Mouse (Mus musculus): ENCODE results near the gene Rgs16. TPM values are rescaled to one million over a fixed set of nuclear protein-coding genes. Genes with fewer than 3 reads are reported as not detected.

Rgs16 gene
- total RNA-seq, 1 experiment: 8.6 TPM

DNA sequence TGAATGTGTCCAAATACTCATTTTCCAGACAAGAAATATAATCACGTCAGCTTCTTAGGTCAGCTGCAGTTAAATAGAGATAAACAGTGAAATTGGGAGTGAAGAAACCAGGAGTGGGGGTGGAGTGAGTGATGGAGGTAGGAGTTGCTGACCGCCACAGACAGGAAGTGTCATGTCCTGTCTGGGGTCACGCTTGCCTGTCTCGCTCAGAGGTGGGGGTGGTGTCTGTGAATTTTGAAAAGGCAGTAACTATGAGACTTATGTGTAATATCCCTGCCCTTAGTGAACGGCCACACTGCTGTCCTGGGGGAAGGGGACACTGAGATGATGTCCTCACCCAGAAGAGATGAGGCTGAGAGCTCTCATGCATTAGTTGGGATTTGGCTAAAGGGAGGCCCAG is 30.7 kb upstream of the Rgs16 start:
- in situ Hi-C loops (cut with MboI; ENCODE audit: low sequenced_read_pairs in 2 of 2, unreplicated experiment in 2 of 2): no loop called here
- peaks cover 4 to 8% of the 10 kb centered on the region in 2 experiments; a peak in 2 of 4 replicates for H3K4me1 ChIP-seq (ENCODE audit: control insufficient read depth in 2 of 2, insufficient read depth in 2 of 2, low read length in 2 of 2, poor library complexity in 1 of 2)
- H3K9ac ChIP-seq (ENCODE audit: insufficient read depth, low read depth, low read length, poor library complexity, severe bottlenecking): no peak overlapping the region
- no peaks in the 10 kb centered on the region for H3K36me3 ChIP-seq (ENCODE audit: control insufficient read depth, insufficient read depth, low read length, poor library complexity, severe bottlenecking)
- TF ChIP-seq ZNF384 (IDR thresholded peaks at IDR 0.05; ENCODE audit: low read depth, low read length) (no peak), CHD2 (IDR thresholded peaks at IDR 0.05; ENCODE audit: low read depth, low read length) (no peak)
- H3K27ac ChIP-seq (ENCODE audit: insufficient read depth, low read depth, low read length, poor library complexity, severe bottlenecking): no peak overlapping the region
- H3K4me3 ChIP-seq (ENCODE audit: insufficient read depth in 1 of 2, low read depth in 1 of 2, low read length in 2 of 2, poor library complexity in 1 of 2, severe bottlenecking in 1 of 2): no peak overlapping the region
- no peak for DNase-seq (ENCODE audit: low read depth, low spot score)
- H3K9me3 ChIP-seq (ENCODE audit: control insufficient read depth, insufficient read depth, low read depth, low read length): no peaks in the 10 kb centered on the region

GRCm38 (mm10) chr1:153711544-153712262 is 28.4 kb upstream of the Rgs16 start:
- H3K27ac ChIP-seq (ENCODE audit: insufficient read depth, low read depth, low read length, poor library complexity, severe bottlenecking): no peak overlapping the region
- TF ChIP-seq ZNF384 (IDR thresholded peaks at IDR 0.05; ENCODE audit: low read depth, low read length) (no peak), HCFC1 (IDR thresholded peaks at IDR 0.05; ENCODE audit: borderline replicate concordance, insufficient read depth, low read length) (no peak), ZC3H11A (IDR thresholded peaks at IDR 0.05; ENCODE audit: borderline replicate concordance, low read depth, low read length) (no peak), MAFK (IDR thresholded peaks at IDR 0.05; ENCODE audit: insufficient read depth, low read depth, low read length) (no peak), CHD2 (IDR thresholded peaks at IDR 0.05; ENCODE audit: low read depth, low read length) (no peak)
- H3K9me3 ChIP-seq (ENCODE audit: control insufficient read depth, insufficient read depth, low read depth, low read length): no peaks in the 10 kb centered on the region
- H3K9ac ChIP-seq (ENCODE audit: insufficient read depth, low read depth, low read length, poor library complexity, severe bottlenecking): no peak overlapping the region
- no peak for DNase-seq (ENCODE audit: low read depth, low spot score)
- H3K4me3 ChIP-seq (ENCODE audit: insufficient read depth in 1 of 2, low read depth in 1 of 2, low read length in 2 of 2, poor library complexity in 1 of 2, severe bottlenecking in 1 of 2): no peak overlapping the region
- no peaks in the 10 kb centered on the region for H3K4me1 ChIP-seq (ENCODE audit: control insufficient read depth in 2 of 2, insufficient read depth in 2 of 2, low read length in 2 of 2, poor library complexity in 1 of 2)
- H3K36me3 ChIP-seq (ENCODE audit: control insufficient read depth, insufficient read depth, low read length, poor library complexity, severe bottlenecking): no peaks in the 10 kb centered on the region
- in situ Hi-C loops (cut with MboI; ENCODE audit: low sequenced_read_pairs in 2 of 2, unreplicated experiment in 2 of 2): no loop called here

GRCm38 (mm10) chr1:153712633-153713032 is 27.5 kb upstream of the Rgs16 start:
- no peak for TF ChIP-seq ZC3H11A (IDR thresholded peaks at IDR 0.05; ENCODE audit: borderline replicate concordance, low read depth, low read length)
- TF ChIP-seq HCFC1 (IDR thresholded peaks at IDR 0.05; ENCODE audit: borderline replicate concordance, insufficient read depth, low read length): no peak
- no peak for TF ChIP-seq CHD2 (IDR thresholded peaks at IDR 0.05; ENCODE audit: low read depth, low read length)
- no peak for TF ChIP-seq ZNF384 (IDR thresholded peaks at IDR 0.05; ENCODE audit: low read depth, low read length)
- no peak for TF ChIP-seq MAFK (IDR thresholded peaks at IDR 0.05; ENCODE audit: insufficient read depth, low read depth, low read length)
- Histone ChIP-seq H3K27ac (ENCODE audit: insufficient read depth, low read depth, low read length, poor library complexity, severe bottlenecking) (no peak overlapping the region), H3K9me3 (ENCODE audit: control insufficient read depth, insufficient read depth, low read depth, low read length) (no peaks in the 10 kb centered on the region), H3K4me1 (ENCODE audit: control insufficient read depth in 2 of 2, insufficient read depth in 2 of 2, low read length in 2 of 2, poor library complexity in 1 of 2) (no peaks in the 10 kb centered on the region), H3K36me3 (ENCODE audit: control insufficient read depth, insufficient read depth, low read length, poor library complexity, severe bottlenecking) (no peaks in the 10 kb centered on the region), H3K4me3 (ENCODE audit: insufficient read depth in 1 of 2, low read depth in 1 of 2, low read length in 2 of 2, poor library complexity in 1 of 2, severe bottlenecking in 1 of 2) (no peak overlapping the region), H3K9ac (ENCODE audit: insufficient read depth, low read depth, low read length, poor library complexity, severe bottlenecking) (no peak overlapping the region)
- in situ Hi-C loops (cut with MboI; ENCODE audit: low sequenced_read_pairs in 2 of 2, unreplicated experiment in 2 of 2): no loop called here
- DNase-seq (ENCODE audit: low read depth, low spot score): no peak

GRCm38 (mm10) chr1:153717990-153718389 is 22.2 kb upstream of the Rgs16 start:
- H3K4me1 ChIP-seq (ENCODE audit: control insufficient read depth in 2 of 2, insufficient read depth in 2 of 2, low read length in 2 of 2, poor library complexity in 1 of 2): no peaks in the 10 kb centered on the region
- TF ChIP-seq CHD2 (IDR thresholded peaks at IDR 0.05; ENCODE audit: low read depth, low read length) (no peak), HCFC1 (IDR thresholded peaks at IDR 0.05; ENCODE audit: borderline replicate concordance, insufficient read depth, low read length) (no peak), ZC3H11A (IDR thresholded peaks at IDR 0.05; ENCODE audit: borderline replicate concordance, low read depth, low read length) (no peak), ZNF384 (IDR thresholded peaks at IDR 0.05; ENCODE audit: low read depth, low read length) (no peak), MAFK (IDR thresholded peaks at IDR 0.05; ENCODE audit: insufficient read depth, low read depth, low read length) (no peak)
- in situ Hi-C loops (cut with MboI; ENCODE audit: low sequenced_read_pairs in 2 of 2, unreplicated experiment in 2 of 2): no loop called here
- H3K4me3 ChIP-seq (ENCODE audit: insufficient read depth in 1 of 2, low read depth in 1 of 2, low read length in 2 of 2, poor library complexity in 1 of 2, severe bottlenecking in 1 of 2): no peak overlapping the region
- no peaks in the 10 kb centered on the region for H3K36me3 ChIP-seq (ENCODE audit: control insufficient read depth, insufficient read depth, low read length, poor library complexity, severe bottlenecking)
- no peak overlapping the region for H3K27ac ChIP-seq (ENCODE audit: insufficient read depth, low read depth, low read length, poor library complexity, severe bottlenecking)
- no peaks in the 10 kb centered on the region for H3K9me3 ChIP-seq (ENCODE audit: control insufficient read depth, insufficient read depth, low read depth, low read length)
- no peak for DNase-seq (ENCODE audit: low read depth, low spot score)
- H3K9ac ChIP-seq (ENCODE audit: insufficient read depth, low read depth, low read length, poor library complexity, severe bottlenecking): no peak overlapping the region

- in situ Hi-C loops (cut with MboI; ENCODE audit: low sequenced_read_pairs in 2 of 2, unreplicated experiment in 2 of 2): no loop called here
- Histone ChIP-seq H3K9ac (ENCODE audit: insufficient read depth, low read depth, low read length, poor library complexity, severe bottlenecking) (no peak overlapping the region), H3K36me3 (ENCODE audit: control insufficient read depth, insufficient read depth, low read length, poor library complexity, severe bottlenecking) (no peaks in the 10 kb centered on the region), H3K4me1 (ENCODE audit: control insufficient read depth in 2 of 2, insufficient read depth in 2 of 2, low read length in 2 of 2, poor library complexity in 1 of 2) (peaks cover 0 to 3% of the 10 kb centered on the region in 2 experiments; a peak in 1 of 4 replicates), H3K9me3 (ENCODE audit: control insufficient read depth, insufficient read depth, low read depth, low read length) (no peaks in the 10 kb centered on the region), H3K4me3 (ENCODE audit: insufficient read depth in 1 of 2, low read depth in 1 of 2, low read length in 2 of 2, poor library complexity in 1 of 2, severe bottlenecking in 1 of 2) (no peak overlapping the region), H3K27ac (ENCODE audit: insufficient read depth, low read depth, low read length, poor library complexity, severe bottlenecking) (no peak overlapping the region)
- TF ChIP-seq ZNF384 (IDR thresholded peaks at IDR 0.05; ENCODE audit: low read depth, low read length): no peak
- no peak for TF ChIP-seq HCFC1 (IDR thresholded peaks at IDR 0.05; ENCODE audit: borderline replicate concordance, insufficient read depth, low read length)
- TF ChIP-seq CHD2 (IDR thresholded peaks at IDR 0.05; ENCODE audit: low read depth, low read length): no peak
- no peak for TF ChIP-seq ZC3H11A (IDR thresholded peaks at IDR 0.05; ENCODE audit: borderline replicate concordance, low read depth, low read length)
- no peak for TF ChIP-seq MAFK (IDR thresholded peaks at IDR 0.05; ENCODE audit: insufficient read depth, low read depth, low read length)
- DNase-seq (ENCODE audit: low read depth, low spot score): no peak
Measured at GRCm38 (mm10) chr1:153720935-153721334, 19.2 kb upstream of the Rgs16 start.

Measured in ES-E14 (cell line).